Mouse (Mus musculus) cortical plate, adult 2 months (tissue): ENCODE results near the gene Cnga3. TPM values are rescaled to one million over a fixed set of nuclear protein-coding genes. Genes with fewer than 3 reads are reported as not detected.
A peak's percentile ranks its signal among the peaks of the same experiment; 100 is the strongest.

Experiments
- H3K27ac ChIP-seq: fragments of 200-500 bp; 2 replicates; pipeline ENCODE4 v1.5.1; 2012; ENCODE audit warnings: low read length, control low read depth, inconsistent platforms; ENCODE audit not compliant: insufficient read depth
- H3K4me1 ChIP-seq: fragments of 200-500 bp; 2 replicates; pipeline ENCODE4 v1.6.1; 2011; ENCODE audit warnings: low read length; ENCODE audit not compliant: control insufficient read depth, insufficient read depth
- H3K4me3 ChIP-seq: fragments of 200-500 bp; 2 replicates; pipeline ENCODE4 v1.5.1; 2011; ENCODE audit warnings: mild to moderate bottlenecking, low read length, control low read depth; ENCODE audit not compliant: insufficient read depth
- CTCF ChIP-seq: fragments of 200-500 bp; IDR thresholded peaks from 2 replicates; pipeline ENCODE4 v1.5.1; 2011; ENCODE audit warnings: mild to moderate bottlenecking, control low read depth, low read length; ENCODE audit not compliant: insufficient read depth; ENCODE audit errors: extremely low read depth
- POLR2A ChIP-seq: fragments of 200-500 bp; IDR thresholded peaks from 2 replicates; pipeline ENCODE4 v1.6.1; 2011; ENCODE audit warnings: mild to moderate bottlenecking, low read length, control low read depth; ENCODE audit not compliant: insufficient read depth; ENCODE audit errors: extremely low read depth
- polyA plus RNA-seq: library from polyadenylated mRNA; depleted of rRNA; stranded (reverse); fragments of >200 nt; gene quantifications from 2 replicates; pipeline ENCODE4 v1.2.3, GENCODE M21; 2012; rRNA removed

Gene Cnga3
- polyA plus RNA-seq, 1 experiment, result not detected

DNA sequence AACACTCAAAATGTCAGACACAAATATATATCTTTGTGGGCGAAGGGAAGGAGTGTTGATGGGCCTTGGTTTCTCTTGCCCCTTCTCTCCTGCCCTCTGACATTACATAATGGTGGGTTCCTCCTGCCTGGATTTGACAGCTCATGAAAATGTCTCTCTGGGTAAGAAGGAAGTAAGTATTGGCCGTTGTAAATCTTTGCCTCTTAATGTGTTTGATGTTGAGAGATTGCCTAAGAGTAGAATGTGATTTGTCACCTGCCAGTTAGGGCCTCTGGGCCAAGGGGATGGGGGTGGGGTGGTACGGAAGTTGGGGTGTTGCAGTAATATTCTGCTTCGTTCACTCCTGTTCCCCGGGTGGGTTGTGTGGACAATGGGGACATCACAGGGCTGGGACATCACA lies 86.4 kb downstream of the Cnga3 start:
- Histone ChIP-seq H3K4me1 (peaks cover 4% of the 10 kb centered on the region; the same call in 1 of the 2 replicates), H3K27ac (peak overlapping the region; percentile 51; the same call in 1 of the 2 replicates)
- TF ChIP-seq CTCF (no peak), POLR2A (no peak)

DNA sequence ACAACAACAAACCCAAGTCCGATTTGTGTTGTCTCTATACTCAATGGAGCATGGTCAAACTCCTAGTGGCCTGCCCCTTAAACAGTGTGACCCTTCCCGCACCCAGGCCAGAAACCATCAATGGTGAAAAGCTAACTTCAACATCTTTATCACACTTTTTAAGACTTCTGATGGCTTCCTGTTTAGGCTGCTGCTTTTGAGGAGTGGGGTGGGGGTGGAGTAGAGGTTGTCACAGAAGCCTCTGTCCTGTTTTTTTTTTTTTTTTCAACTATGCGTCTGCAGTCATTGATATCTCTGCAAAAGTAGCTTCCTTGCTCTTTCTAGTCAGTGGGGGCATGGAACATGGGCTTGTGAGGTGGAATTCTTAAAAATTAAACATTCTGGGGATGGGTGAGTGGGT lies 88.6 kb downstream of the Cnga3 start:
- no peak overlapping the region for H3K4me3 ChIP-seq
- no peak overlapping the region for H3K27ac ChIP-seq
- TF ChIP-seq CTCF (no peak), POLR2A (no peak)
- H3K4me1 ChIP-seq, result peaks cover 4% of the 10 kb centered on the region; the same call in 1 of the 2 replicates

More for the DNA sequence above, 86.4 kb downstream of the Cnga3 start:
- peak overlapping the region; percentile 99 for H3K4me3 ChIP-seq

DNA sequence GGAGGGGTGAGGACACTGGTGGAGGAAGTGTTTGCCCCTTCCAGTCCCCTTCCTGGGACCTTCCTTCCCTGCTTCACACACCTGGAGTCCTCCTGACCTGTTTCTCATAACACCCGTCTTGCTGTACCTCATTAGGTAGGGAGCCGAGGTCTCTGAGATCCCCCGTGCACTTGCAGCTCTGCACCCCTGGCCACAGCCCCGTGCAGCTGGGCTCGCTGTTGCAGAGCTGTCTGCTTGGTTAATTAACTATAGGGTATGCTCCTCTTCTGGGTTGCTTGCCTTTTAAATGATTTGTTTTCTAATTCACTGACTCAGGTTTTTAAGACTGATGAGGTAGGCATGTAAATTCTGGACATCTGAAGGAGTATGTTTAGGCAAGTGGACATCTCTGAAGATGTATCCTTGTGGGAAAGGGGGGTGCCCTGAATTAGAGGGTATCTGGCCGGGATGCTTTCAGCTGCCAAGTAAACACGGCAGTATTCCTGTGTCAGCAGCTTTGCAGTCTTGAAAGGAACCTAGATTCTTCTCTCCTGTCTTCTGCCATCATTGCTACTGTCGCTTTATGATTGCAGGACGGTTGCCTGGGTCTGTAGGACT lies 91.6 kb downstream of the Cnga3 start:
- Histone ChIP-seq H3K4me1 (peaks cover 7% of the 10 kb centered on the region; the same call in 1 of the 2 replicates), H3K4me3 (no peak overlapping the region), H3K27ac (no peak overlapping the region)
- no peak for TF ChIP-seq CTCF
- no peak for TF ChIP-seq POLR2A

DNA sequence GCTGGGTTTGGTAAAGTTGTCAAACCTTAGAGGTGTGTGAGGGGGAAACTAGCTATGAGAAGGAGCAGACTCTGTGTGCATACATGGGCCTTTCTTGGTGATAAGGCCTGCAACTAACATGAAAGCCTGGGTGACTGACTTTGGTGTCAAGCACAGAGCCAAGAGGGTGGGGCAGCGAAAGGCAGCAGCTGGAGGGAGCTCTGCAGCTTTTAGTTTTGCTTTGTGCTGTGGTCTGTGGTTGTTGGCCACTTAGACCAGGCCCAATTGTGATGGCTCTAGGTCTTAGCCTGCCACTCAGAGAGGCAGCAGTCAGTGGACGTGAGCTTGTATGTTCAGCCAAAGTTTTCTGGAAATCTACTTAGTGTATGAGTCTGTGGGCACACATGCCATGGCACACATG lies 93.4 kb downstream of the Cnga3 start:
- Histone ChIP-seq H3K27ac (no peak overlapping the region), H3K4me3 (no peak overlapping the region), H3K4me1 (peaks cover 4% of the 10 kb centered on the region; the same call in 1 of the 2 replicates)
- TF ChIP-seq POLR2A, result no peak
- TF ChIP-seq CTCF, result no peak

DNA sequence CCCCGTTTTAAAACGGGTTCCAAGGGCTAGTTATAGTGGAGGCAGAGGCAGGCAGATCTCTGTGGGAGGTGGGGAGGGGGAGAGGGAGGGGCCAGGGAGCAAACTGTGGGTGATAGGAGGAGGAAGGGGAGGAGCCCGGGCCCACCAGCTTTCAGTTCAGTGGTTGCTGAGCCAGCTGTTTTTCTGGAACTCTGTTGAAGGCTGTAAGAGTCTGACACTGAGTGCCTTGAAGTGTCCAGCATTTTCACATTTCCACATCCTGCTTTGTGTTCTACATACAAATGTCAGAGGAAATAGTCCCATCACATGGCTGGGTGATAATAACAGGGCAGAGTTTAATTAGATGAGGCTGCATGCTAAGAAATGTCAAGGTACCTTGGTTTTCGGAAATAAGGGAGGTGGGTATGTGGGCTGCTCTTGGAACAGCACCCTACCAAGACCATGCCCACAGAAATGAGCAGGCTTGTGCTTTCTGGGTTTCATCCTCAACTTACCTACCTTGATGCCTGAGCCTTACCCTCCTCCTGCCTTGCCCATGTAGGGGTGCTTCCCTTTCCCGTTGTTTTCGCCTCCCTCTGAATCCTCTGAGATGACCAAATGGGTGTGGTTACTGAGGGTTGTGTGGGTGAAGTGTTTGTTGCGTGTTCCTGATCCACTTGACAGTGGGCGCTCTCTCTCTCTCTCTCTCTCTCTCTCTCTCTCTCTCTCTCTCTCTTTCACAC lies 93.9 kb downstream of the Cnga3 start:
- no peak overlapping the region for H3K27ac ChIP-seq
- TF ChIP-seq CTCF, result no peak
- H3K4me1 ChIP-seq, result peaks cover 4% of the 10 kb centered on the region; the same call in 1 of the 2 replicates
- no peak overlapping the region for H3K4me3 ChIP-seq

DNA sequence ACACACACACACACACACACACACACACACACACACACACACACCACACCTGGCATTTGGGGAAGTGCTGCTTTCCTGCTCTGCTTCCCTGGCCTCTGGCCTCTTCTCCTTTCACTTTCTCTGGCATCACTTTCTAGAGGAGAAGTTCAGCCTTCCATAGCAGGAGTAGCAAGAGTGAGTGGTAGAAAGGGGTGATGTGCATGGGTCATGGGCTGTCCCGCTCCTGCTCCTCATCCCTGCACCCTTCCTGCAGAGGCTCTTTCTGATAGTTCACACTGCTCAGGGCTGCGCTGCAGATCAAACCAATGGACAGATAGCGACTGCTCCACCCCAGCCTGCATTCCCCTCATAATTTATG lies 94.5 kb downstream of the Cnga3 start:
- TF ChIP-seq CTCF, result no peak
- no peak for TF ChIP-seq POLR2A
- no peak overlapping the region for H3K4me3 ChIP-seq
- H3K4me1 ChIP-seq, result peaks cover 3% of the 10 kb centered on the region; the same call in 1 of the 2 replicates
- H3K27ac ChIP-seq, result no peak overlapping the region

DNA sequence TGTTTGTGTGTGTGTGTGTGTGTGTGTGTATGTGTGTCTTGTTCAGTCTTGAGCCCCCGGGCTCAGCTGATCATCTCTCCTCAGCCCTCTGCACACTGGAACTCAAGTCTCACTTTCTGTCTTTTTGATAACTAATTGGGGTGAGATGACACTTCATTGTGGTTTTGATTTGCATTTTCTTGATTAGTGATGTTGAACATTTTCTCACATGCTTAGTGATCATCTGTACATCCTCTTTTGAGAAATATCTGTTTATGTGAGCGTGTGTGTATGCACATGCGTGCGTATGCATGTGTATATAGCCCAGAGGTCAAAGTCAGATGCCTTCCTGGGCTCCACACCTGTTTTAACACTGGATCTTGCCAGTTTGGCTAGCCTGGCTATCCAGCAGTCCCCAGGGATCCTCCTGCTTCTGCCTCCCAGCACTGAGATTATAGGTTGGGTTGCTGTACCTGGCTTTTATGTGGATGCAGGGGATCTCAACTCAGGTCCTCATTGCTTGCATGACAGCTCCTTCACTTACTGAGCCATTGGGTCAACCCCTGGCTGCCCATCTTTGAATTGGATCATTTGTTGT lies 95.8 kb downstream of the Cnga3 start:
- no peak overlapping the region for H3K4me3 ChIP-seq
- no peak overlapping the region for H3K27ac ChIP-seq
- TF ChIP-seq POLR2A (no peak), CTCF (no peak)
- H3K4me1 ChIP-seq, result peaks cover 4% of the 10 kb centered on the region; the same call in 1 of the 2 replicates

Other genes starting within 250 kb of the Cnga3 start
- 0.42 and 2.9 TPM in 2 replicates for gene Vwa3b, start 187.8 kb upstream of the Cnga3 start, polyA plus RNA-seq
- 84.4 and 85.7 TPM in 2 replicates for gene Inpp4a, start 85.4 kb downstream of the Cnga3 start, polyA plus RNA-seq
- 65.3 and 71.6 TPM in 2 replicates for gene Coa5, start 215.7 kb downstream of the Cnga3 start, polyA plus RNA-seq
- gene Unc50, start 215.7 kb downstream of the Cnga3 start, polyA plus RNA-seq, result 82.7 and 85.5 TPM in 2 replicates